Mouse (Mus musculus) yolk sac, embryonic 10.5 days (tissue): ENCODE results near the gene Ccdc154.
A peak's percentile ranks its signal among the peaks of the same experiment; 100 is the strongest.

ENCODE experiments used
- DNase-seq: peaks from one replicate; pipeline ENCODE4 v3.0.0-alpha.2; 2017; ENCODE audit warnings: low spot score

Gene Ccdc154

DNA sequence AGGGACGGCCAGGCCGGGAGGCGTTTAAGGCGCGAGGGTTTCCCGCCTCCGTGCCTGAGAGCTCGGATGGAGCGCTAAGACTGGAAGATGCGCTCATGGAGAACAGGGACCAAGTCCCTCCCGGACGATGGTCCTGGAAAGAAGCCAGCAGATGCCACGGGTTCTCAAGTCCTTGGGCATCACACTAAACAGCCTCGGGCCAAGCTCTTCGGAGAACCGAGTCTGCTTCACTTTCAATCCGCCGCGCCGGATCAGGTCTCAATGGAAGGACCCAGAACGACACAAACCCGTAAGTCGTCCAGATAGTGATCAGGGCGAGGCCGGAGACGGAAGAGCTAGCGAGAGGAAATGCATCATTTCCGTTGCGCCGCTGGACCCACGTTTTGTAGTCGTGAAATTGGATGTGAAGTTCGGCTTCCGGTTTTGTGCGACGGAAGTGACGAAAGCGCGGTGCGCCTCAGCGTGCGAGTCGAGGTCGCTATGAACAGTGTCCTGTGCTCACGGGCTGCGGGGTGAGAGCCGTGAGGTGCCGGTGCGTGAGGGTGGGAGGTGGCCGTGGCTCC is 21.9 kb downstream of the Ccdc154 start, which contains the start of gene BC003965:
Gene BC003965 (plus strand): TSS at position 426 of the 563 bp plus-strand sequence.
- peak; percentile 96 for DNase-seq

- no peak for DNase-seq
Observed at GRCm38 (mm10) chr17:25184961-25185360, 22.7 kb downstream of the Ccdc154 start.

DNA sequence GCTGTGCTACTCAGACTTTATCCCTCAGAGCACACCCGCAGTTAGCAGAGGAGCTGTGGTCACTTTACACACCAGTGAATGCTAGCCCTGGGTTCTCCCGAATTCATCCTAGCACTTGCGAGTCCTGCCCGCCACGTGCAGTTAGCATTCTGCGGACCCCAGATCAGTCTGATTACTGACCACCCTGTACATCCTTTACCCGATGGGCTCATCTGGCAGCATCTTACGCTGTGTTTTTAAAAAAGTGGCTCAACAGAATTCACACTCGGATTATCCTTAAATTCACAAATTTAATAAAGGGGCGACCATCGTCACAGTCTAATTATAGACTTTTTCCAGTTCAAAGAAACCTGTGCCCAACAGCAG is 25.5 kb downstream of the Ccdc154 start:
- DNase-seq: peak; percentile 12

GRCm38 (mm10) chr17:25188150-25189031 is 26.1 kb downstream of the Ccdc154 start, which contains the start of gene Unkl:
Unkl (plus strand) TSS chr17:25188397.
- peak; percentile 78 for DNase-seq

DNA sequence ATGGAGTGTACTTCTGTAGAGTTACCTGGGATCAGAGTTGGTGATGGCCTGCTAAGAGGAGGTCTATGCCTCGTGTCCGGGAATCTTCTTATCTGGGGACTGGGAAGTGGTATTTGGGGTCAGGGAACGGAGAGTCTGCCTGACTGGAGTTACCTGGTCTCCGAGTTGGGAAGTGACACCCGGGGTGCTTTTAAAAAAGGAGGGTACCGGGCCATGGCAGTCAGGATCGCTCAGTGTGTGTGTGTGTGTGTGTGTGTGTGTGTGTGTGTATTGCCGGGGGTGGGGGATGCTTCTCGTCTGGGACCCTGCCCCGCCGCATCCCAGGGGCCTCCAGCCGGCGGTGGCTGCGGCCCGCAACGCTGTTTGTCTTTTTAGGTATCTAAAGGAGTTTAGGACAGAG is 26.8 kb downstream of the Ccdc154 start:
- no peak for DNase-seq

GRCm38 (mm10) chr17:25202401-25202800 is 40.1 kb downstream of the Ccdc154 start:
- no peak for DNase-seq

DNA sequence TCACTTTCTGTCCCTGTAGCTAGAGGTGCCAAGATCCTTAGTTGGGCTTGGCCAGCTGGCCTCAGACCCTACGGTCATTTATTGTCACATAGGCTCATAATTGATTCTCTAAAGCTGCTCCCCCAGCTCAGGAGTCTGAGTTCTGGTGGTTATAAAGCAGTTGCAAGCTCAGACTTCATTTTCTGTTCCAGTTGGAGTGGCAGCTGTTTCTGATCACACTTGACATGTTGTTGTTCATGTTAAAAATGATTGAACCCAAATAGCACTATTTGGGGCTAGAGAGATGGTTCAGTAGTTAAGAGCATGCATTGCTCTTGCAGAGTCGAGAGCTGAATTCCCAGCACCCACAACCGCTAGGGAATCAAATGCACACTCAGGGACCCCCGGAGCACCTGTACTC is 47.7 kb downstream of the Ccdc154 start:
- DNase-seq: no peak

DNA sequence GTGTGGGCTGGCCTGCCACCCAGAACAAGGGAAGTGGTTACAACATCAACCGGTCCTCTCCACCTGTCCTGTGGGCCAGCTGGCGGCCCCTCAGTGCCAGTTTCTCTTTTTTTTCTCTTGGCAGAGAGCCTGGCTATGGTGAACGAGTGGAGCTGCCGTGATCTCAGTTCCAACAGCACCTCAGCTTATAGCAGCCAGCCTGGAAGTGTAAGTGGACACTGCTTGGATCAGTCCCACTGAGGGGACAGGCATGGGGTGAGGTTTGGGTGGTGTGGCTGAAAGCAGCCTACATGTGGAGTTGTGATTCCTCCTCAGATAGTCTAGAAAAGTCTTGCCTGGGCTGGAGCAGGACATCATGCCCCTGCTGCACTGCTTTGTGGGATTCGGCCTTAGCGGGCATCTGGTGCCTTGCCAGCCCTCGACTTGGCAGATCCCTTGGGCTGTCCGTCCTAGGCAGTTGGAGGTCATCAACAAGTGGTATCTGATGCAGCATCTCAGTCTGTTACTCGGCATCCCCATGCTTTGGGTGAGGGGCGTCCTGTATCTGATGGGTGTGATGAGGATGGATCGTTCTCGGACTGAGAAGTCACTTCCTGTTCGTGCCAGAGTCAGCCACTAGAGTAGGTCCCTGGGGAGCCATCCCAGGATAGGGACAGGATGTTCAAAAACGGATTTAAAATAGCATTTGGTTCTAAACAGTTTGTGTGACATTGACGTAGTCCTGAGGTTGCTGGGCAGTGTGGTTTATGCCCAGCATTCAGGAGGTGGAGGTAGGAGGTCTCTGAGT is 48.6 kb downstream of the Ccdc154 start:
- DNase-seq: no peak

DNA sequence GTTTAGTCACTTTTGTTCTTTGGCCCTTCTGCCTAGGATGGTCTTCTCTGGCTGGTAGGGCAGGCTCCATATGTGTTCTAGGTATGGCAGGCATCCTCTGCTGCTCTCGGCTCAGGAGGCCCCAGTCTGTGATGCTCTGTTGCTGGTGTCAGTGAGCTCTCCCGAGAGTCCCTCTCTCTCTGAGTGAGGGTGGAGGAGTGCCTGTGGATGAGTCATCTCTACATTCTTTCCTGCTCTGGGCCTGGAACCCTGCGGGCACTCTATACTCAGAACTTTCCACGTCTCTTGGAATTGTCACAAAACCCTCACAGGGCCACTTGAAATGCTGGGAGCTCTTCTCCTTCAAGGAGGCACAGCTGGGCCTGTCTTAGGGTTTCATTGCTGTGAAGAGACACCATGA is 49.4 kb downstream of the Ccdc154 start:
- no peak for DNase-seq

DNA sequence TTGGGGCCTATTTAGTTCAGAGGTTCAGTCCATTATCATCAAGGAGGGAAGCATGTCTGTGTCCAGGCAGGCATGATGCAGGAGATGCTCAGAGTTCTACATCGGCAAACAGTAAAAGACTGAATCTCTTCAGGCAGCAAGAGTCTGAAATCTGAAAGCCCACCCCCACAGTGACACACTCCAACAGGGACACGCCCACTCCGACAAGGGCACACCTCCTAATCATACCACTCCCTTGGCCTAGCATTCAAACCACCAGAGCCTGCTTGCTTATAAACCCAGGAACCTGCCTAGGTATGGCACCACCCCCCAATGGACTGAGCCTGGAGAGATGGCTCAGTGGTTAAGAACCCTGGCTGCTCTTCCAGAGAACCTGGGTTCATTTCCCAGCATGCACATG is 53.2 kb downstream of the Ccdc154 start:
- DNase-seq: no peak

- DNase-seq: no peak
Observed at GRCm38 (mm10) chr17:25218967-25219366, 56.7 kb downstream of the Ccdc154 start.

GRCm38 (mm10) chr17:25219492-25220295 is 57.4 kb downstream of the Ccdc154 start:
- DNase-seq: no peak

DNA sequence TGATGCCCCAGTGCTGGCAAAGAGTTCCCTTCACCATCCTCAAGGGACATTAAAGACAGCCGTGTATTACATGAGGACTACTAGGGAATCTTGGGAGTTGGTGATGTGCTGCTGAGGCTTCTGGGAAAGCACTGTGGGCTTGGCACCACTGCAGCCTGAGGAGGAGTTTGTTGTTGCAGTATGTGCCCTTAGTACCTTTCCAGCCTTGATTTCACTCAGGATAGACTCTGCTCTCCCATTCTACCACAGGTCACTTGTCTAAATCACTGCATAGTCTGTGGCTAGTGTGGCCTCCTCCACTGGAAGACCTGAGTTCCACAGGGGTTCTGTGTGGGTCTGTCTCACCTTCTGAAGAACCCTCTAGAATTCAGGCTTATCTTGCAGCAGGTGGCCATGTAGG is 58.5 kb downstream of the Ccdc154 start:
- no peak for DNase-seq
